Mouse (Mus musculus) C3H10T1/2 (cell line): ENCODE data around the gene Cd52. TPM values are rescaled to one million over a fixed set of nuclear protein-coding genes. Genes with fewer than 3 reads are reported as not detected.

Source experiments
- polyA plus RNA-seq, 2 experiments: library from polyadenylated mRNA; unstranded; fragments of >200 nt; fragmentation: generic; extraction: Trizol; gene quantifications; one replicate each; pipeline ENCODE4 v1.2.1; 2012; ENCODE audit warnings: missing spikeins in 2 of 2

Gene Cd52
- polyA plus RNA-seq, result not detected

DNA sequence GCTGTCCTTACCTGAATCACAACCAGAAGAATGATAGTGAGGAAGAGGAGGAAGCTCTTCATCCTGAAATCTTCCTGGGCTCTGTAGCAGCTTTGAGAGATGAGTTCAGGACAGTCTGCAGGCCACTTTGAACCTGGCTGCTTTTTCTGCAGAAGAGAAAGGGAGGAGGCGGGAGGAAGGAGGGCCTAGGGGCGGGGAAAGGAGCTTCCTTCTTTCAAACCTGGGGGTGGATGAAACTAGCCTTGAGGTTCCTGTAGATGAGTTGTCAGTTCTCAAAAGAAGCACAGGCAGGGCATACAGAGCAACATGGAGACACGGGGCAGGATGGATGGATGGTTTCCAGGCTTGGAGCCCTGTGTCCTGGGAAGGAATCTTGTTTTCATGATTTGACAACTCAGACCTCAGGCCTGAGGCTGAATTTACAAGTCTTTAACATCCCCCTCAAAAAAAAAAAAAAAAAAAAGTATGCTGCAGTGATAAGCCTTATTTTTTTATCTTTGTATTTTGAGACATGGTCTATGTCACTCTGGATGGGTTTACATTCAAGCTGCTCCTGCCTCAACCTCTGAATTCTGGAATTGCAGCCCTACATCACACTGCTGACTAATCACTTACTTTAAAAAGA lies at the start of gene Cd52:
Gene Cd52 (minus strand): TSS at position 160 of the 625 bp plus-strand sequence.

DNA sequence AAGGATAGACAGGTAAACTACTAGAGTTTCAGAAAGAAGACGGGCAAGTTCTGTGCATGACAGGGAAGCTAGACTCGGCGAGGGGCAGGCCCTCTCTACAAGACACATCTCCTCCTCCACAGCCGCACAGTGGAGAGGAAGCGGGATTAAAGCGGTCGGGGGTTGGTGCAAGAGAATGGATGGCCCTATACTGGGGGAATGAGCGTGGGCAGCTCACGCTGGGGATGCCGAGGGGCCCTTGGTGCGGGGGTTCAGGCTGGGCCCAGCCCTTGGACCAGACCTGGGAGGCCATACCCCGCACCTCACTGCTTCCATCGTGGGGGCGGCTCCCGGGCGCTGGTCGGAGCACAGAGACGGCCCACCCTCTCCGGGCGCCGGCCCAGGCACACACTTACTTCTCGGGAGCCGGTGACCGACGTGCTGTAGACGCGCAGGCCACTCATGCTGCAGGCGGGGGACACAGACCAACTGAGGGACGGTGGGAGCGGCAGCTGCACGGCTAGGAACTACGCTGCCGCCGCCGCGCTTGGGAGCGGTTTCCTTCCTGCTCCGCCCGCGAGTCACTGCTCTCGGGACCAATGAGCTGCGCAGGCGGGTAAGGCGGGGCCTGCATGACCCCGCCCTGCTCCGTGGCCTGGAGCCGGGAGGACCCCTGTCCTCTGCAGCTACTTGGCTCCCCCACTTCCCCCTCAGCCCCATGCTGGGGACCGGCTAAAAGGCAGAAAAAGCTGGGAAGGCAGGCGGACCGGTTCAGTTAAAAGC lies 33.5 kb upstream of the Cd52 start, which contains the start of gene Sh3bgrl3:
Gene Sh3bgrl3 (minus strand): TSS at position 569 of the 762 bp plus-strand sequence.

DNA sequence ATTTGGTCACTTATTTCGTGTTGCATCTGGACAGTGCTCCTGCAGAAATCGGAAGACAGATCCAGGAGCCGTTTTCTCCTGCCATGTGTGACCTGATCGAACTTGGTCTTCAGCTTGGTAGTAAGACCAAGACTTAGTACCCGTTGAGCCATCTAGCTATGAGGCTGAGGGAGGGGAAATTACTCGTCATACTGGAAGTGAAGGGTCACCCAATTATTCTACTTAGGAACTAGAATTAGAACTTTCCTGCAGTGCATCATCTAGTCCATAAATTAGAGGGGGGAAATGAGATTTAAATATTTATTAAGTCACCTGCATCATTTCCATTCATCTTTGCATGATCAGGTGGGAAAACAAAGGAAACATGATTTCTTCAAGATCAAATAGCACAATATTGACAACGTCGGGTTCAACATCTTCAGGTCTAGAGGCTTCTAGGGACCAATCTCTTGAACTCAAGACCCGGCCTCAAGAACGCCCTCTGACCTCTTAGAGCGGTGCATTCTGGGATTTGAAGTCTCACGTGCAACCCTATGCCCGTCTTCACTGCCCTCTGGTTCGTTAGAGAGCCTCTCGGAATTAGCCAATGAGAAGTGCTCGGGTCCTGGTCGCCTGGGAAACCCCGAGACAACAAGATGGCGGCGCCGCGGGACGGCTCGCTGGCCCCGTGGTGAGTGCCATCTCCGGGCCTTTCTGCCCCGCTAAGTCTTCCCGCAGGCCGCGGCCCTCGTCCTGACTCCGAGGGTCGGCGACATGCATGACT lies 7.3 kb upstream of the Cd52 start, which contains the start of gene Ubxn11:
Gene Ubxn11 (plus strand): TSS at position 592 of the 763 bp plus-strand sequence.

DNA sequence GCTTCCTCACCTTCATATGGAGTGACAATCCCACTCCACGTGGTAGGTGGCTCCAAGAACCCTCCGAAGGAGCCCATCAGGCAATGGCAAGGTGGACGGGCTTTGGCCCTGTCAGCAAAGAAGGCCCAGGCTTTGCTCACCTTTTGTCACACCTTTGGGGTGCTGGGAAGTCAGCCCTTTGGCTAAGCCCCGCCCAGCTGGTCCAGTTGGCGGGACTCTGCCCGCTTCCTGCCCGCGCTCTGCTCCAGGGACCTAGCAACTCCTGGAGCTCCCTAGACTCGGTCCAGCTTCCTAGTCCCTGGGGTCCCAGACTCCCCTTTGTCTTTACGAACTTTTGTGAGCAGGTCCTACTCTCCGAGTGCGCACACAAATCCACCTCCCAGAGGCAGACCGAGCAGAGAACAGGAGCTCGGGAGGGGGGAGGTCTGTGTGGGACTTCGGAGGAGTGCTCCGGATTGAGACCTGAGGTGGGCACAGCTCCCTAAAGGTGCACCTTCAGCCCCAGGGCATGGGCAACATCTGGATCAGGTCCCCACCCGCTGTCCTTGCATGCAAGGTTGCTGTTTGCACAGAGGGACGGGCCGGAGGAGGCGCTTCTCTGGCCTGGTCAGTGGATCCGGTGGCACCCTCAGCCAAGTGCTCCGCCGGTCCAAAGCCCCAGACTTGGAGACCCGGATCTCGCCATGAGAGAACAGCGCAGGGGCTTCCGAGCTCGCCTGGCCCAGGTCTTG lies 34.6 kb downstream of the Cd52 start, which contains the start of gene Crybg2:
Gene Crybg2 (plus strand): TSS at position 681 of the 731 bp plus-strand sequence.

GRCm38 (mm10) chr4:134053538-134053937 lies 41.3 kb downstream of the Cd52 start, which contains the start of gene Zfp683:
Gene Zfp683, plus strand, starts transcription at chr4:134053838.

Other genes starting within 250 kb of the Cd52 start
- 1 to 10 TPM; 1.6 to 2.6 TPM for gene Rps6ka1, start 207.3 kb downstream of the Cd52 start, polyA plus RNA-seq
- 100 to 1,000 TPM in 1 of 2 experiments, 10 to 100 TPM in 1; 78.4 to 305 TPM for gene Hmgn2, start 126.4 kb downstream of the Cd52 start, polyA plus RNA-seq
- gene Dhdds, start 94.2 kb downstream of the Cd52 start, polyA plus RNA-seq, result 10 to 100 TPM; 29.7 to 30.1 TPM
- not detected for gene Lin28a, start 76.2 kb downstream of the Cd52 start, polyA plus RNA-seq
- not detected for gene Zfp683, start 41.2 kb downstream of the Cd52 start, polyA plus RNA-seq
- not detected for gene Crybg2, start 34.3 kb downstream of the Cd52 start, polyA plus RNA-seq
- gene Ubxn11, start 7.5 kb upstream of the Cd52 start, polyA plus RNA-seq, result 1 to 10 TPM; 3.0 to 7.1 TPM
- gene Sh3bgrl3, start 33.7 kb upstream of the Cd52 start, polyA plus RNA-seq, result 100 to 1,000 TPM; 390 to 719 TPM
- 1 to 10 TPM; 1.4 to 6.1 TPM for gene Cep85, start 92.0 kb upstream of the Cd52 start, polyA plus RNA-seq
- gene Gm7534, start 107.9 kb upstream of the Cd52 start, polyA plus RNA-seq, result not detected
- not detected for gene Catsper4, start 132.3 kb upstream of the Cd52 start, polyA plus RNA-seq
- gene Cnksr1, start 143.3 kb upstream of the Cd52 start, polyA plus RNA-seq, result under 1 TPM; 0.20 to 0.53 TPM
- 10 to 100 TPM in 1 of 2 experiments, under 1 TPM in 1; 0.70 to 21.0 TPM for gene E130218I03Rik, start 148.6 kb upstream of the Cd52 start, polyA plus RNA-seq
- 10 to 100 TPM; 13.5 to 31.5 TPM for gene Zfp593, start 150.5 kb upstream of the Cd52 start, polyA plus RNA-seq
- gene Gm30191, start 151.9 kb upstream of the Cd52 start, polyA plus RNA-seq, result not detected
- gene Grrp1, start 159.0 kb upstream of the Cd52 start, polyA plus RNA-seq, result under 1 TPM in 1 of 2 experiments, not detected in 1; 0.11 TPM
- 1 to 10 TPM in 1 of 2 experiments, under 1 TPM in 1; 0.23 to 1.9 TPM for gene Pdik1l, start 192.8 kb upstream of the Cd52 start, polyA plus RNA-seq
- under 1 TPM in 1 of 2 experiments, not detected in 1; 0.02 TPM for gene Trim63, start 220.0 kb upstream of the Cd52 start, polyA plus RNA-seq
- gene Slc30a2, start 248.1 kb upstream of the Cd52 start, polyA plus RNA-seq, result not detected